Mouse (Mus musculus) neutrophil, adult 59 days (primary cell): ENCODE measurements around the gene Kif9. TPM values are rescaled to one million over a fixed set of nuclear protein-coding genes. Genes with fewer than 3 reads are reported as not detected.

Source experiments
- total RNA-seq, 2 experiments: library from RNA; stranded (reverse); gene quantifications; 1 replicate in 1 of 2; 2 replicates in 1 of 2; pipeline ENCODE4 v1.2.4; 2023

Kif9 gene
- total RNA-seq = under 1 TPM; 0.44 to 0.56 TPM

GRCm38 (mm10) chr9:110476124-110477091, at the start of gene Kif9, which contains the start of gene Klhl18:
Kif9 (plus strand) TSS chr9:110476958.
Klhl18 (minus strand) TSS chr9:110476694.

GRCm38 (mm10) chr9:110532538-110533291, 56.0 kb downstream of the Kif9 start, which contains the start of gene Setd2:
Setd2 (plus strand) TSS chr9:110532597.

Other genes with a start within 250 kb of the Kif9 start
- gene Cspg5, start 233.2 kb upstream of the Kif9 start, total RNA-seq = under 1 TPM; 0.15 to 0.51 TPM
- gene Elp6, start 171.8 kb upstream of the Kif9 start, total RNA-seq = 1 to 10 TPM; 3.0 to 6.0 TPM
- 10 to 100 TPM; 31.0 to 33.9 TPM for gene Scap, start 143.7 kb upstream of the Kif9 start, total RNA-seq
- 10 to 100 TPM; 48.2 to 55.8 TPM for gene Ptpn23, start 68.7 kb upstream of the Kif9 start, total RNA-seq
- gene Ngp, start 57.2 kb upstream of the Kif9 start, total RNA-seq = over 10,000 TPM; 14,230 to 18,632 TPM
- 10 to 100 TPM; 34.7 to 37.9 TPM for gene Klhl18, start 264 bp upstream of the Kif9 start, total RNA-seq
- 100 to 1,000 TPM in 1 of 2 experiments, 10 to 100 TPM in 1; 98.0 to 112 TPM for gene Setd2, start 55.6 kb downstream of the Kif9 start, total RNA-seq
- gene Nradd, start 147.5 kb downstream of the Kif9 start, total RNA-seq = 10 to 100 TPM in 1 of 2 experiments, 1 to 10 TPM in 1; 9.9 to 13.9 TPM
- gene Nbeal2, start 177.2 kb downstream of the Kif9 start, total RNA-seq = 100 to 1,000 TPM; 290 to 330 TPM
- gene Ccdc12, start 179.5 kb downstream of the Kif9 start, total RNA-seq = 100 to 1,000 TPM; 147 TPM